Mouse (Mus musculus) olfactory bulb, adult 2 months (tissue): ENCODE measurements at regions not wholly inside any gene's neighbourhood (a gene's known extent, or its start where the extent isn't known, plus 50 kb on each side); places are given as distances from the start of the nearest gene placed in this dataset.

Source experiments
- H3K27ac ChIP-seq: fragments of 200-500 bp; 2 replicates; pipeline ENCODE4 v1.5.1; 2012; ENCODE audit warnings: low read depth, low read length; ENCODE audit not compliant: insufficient read depth
- H3K4me1 ChIP-seq: fragments of 200-500 bp; 2 replicates; pipeline ENCODE4 v1.6.1; 2012; ENCODE audit warnings: low read length; ENCODE audit not compliant: control insufficient read depth, insufficient read depth
- H3K4me3 ChIP-seq: fragments of 200-500 bp; 2 replicates; pipeline ENCODE4 v1.5.1; 2012; ENCODE audit warnings: mild to moderate bottlenecking, low read depth, low read length, moderate library complexity; ENCODE audit not compliant: insufficient read depth
- CTCF ChIP-seq: fragments of 200-500 bp; IDR thresholded peaks from 2 replicates; pipeline ENCODE4 v1.5.1; 2012; ENCODE audit warnings: low read depth, mild to moderate bottlenecking, low read length, moderate library complexity; ENCODE audit not compliant: insufficient read depth
- POLR2A ChIP-seq: fragments of 200-500 bp; IDR thresholded peaks from 2 replicates; pipeline ENCODE4 v1.6.1; 2012; ENCODE audit warnings: mild to moderate bottlenecking, low read depth, low read length, moderate library complexity; ENCODE audit not compliant: insufficient read depth
- WGBS: fragments of 180-500 bp; shearing (Covaris S2); methylation state at CpG from one replicate; pipeline ENCODE4 v1.1.7; 2018; 5-methylcytosine and 5-hydroxymethylcytosine counted together

GRCm38 (mm10) chr3:136993473-136993872 is 323.5 kb downstream of the Ppp3ca start:
- Histone ChIP-seq H3K4me1 (no peaks in the 10 kb centered on the region), H3K27ac (no peak overlapping the region), H3K4me3 (no peak overlapping the region)
- TF ChIP-seq CTCF = no peak
- no peak for TF ChIP-seq POLR2A
- WGBS = 95% methylated on average over 2 of the region's 2 CpGs

- TF ChIP-seq POLR2A = no peak
- no peak for TF ChIP-seq CTCF
- H3K27ac ChIP-seq = no peak overlapping the region; the same call in 1 of the 2 replicates
- WGBS = 82% methylated on average over 8 of the region's 8 CpGs
These were observed 324.6 kb downstream of the Ppp3ca start for GRCm38 (mm10) chr3:136994361-136995083.

GRCm38 (mm10) chr3:136995611-136996335 is 325.8 kb downstream of the Ppp3ca start:
- WGBS = 48% methylated on average over 3 of the region's 3 CpGs
- TF ChIP-seq CTCF (no peak), POLR2A (no peak)
- H3K27ac ChIP-seq = peak overlapping the region; percentile 62; the same call in 1 of the 2 replicates

More at GRCm38 (mm10) chr3:136994361-136995083, 324.6 kb downstream of the Ppp3ca start:
- Histone ChIP-seq H3K4me3 (no peak overlapping the region), H3K4me1 (no peaks in the 10 kb centered on the region)

GRCm38 (mm10) chr3:136996381-136996895 is 326.5 kb downstream of the Ppp3ca start:
- Histone ChIP-seq H3K4me1 (no peaks in the 10 kb centered on the region), H3K4me3 (no peak overlapping the region), H3K27ac (no peak overlapping the region)
- 46% methylated on average over 5 of the region's 5 CpGs for WGBS
- TF ChIP-seq CTCF (no peak), POLR2A (no peak)

More at GRCm38 (mm10) chr3:136995611-136996335, 325.8 kb downstream of the Ppp3ca start:
- Histone ChIP-seq H3K4me1 (no peaks in the 10 kb centered on the region), H3K4me3 (no peak overlapping the region)

- 81% methylated on average over 2 of the region's 2 CpGs for WGBS
- H3K27ac ChIP-seq = no peak overlapping the region
- H3K4me3 ChIP-seq = no peak overlapping the region
- no peaks in the 10 kb centered on the region for H3K4me1 ChIP-seq
- TF ChIP-seq POLR2A = no peak
- TF ChIP-seq CTCF = no peak
These were observed 329.3 kb upstream of the Emcn start for GRCm38 (mm10) chr3:137011551-137011950.

- TF ChIP-seq POLR2A = no peak
- TF ChIP-seq CTCF = no peak
- H3K4me3 ChIP-seq = no peak overlapping the region
- H3K4me1 ChIP-seq = no peaks in the 10 kb centered on the region
- no peak overlapping the region for H3K27ac ChIP-seq
- 87% methylated on average over 2 of the region's 2 CpGs for WGBS
These were observed 326.2 kb upstream of the Emcn start for GRCm38 (mm10) chr3:137014686-137015085.

GRCm38 (mm10) chr3:137015199-137015598 is 325.7 kb upstream of the Emcn start:
- no peak overlapping the region for H3K27ac ChIP-seq
- no peak overlapping the region for H3K4me3 ChIP-seq
- H3K4me1 ChIP-seq = no peaks in the 10 kb centered on the region
- no peak for TF ChIP-seq CTCF
- TF ChIP-seq POLR2A = no peak
- WGBS = 90% methylated on average over 3 of the region's 3 CpGs

GRCm38 (mm10) chr3:137019971-137020634 is 320.8 kb upstream of the Emcn start:
- H3K4me3 ChIP-seq = no peak overlapping the region
- H3K27ac ChIP-seq = no peak overlapping the region
- 59% methylated on average over 3 of the region's 3 CpGs for WGBS
- no peaks in the 10 kb centered on the region for H3K4me1 ChIP-seq
- no peak for TF ChIP-seq CTCF
- no peak for TF ChIP-seq POLR2A

GRCm38 (mm10) chr3:137029546-137029945 is 311.3 kb upstream of the Emcn start:
- no peaks in the 10 kb centered on the region for H3K4me1 ChIP-seq
- no peak overlapping the region for H3K27ac ChIP-seq
- WGBS = 70% methylated on average over 2 of the region's 2 CpGs
- TF ChIP-seq CTCF = no peak
- no peak for TF ChIP-seq POLR2A
- no peak overlapping the region for H3K4me3 ChIP-seq
